Mouse (Mus musculus) 3134 (cell line): ENCODE results near the gene Slc22a14.
A peak's percentile ranks its signal among the peaks of the same experiment; 100 is the strongest.

Source experiments
- DNase-seq: peaks from one replicate; pipeline ENCODE4 v3.0.0-alpha.2; 2011; ENCODE audit warnings: low spot score; ENCODE audit not compliant: insufficient read length; ENCODE audit errors: extremely low read depth

Slc22a14 gene

GRCm38 (mm10) chr9:119212996-119213395 is 152.4 kb downstream of the Slc22a14 start:
- DNase-seq, result no peak

- no peak for DNase-seq
Measured at GRCm38 (mm10) chr9:119208998-119209397, 156.4 kb downstream of the Slc22a14 start, which contains the start of gene Slc22a13. TSS of gene Slc22a13 (minus strand) at chr9:119209098.

- no peak for DNase-seq
Measured at GRCm38 (mm10) chr9:119207113-119207512, 158.2 kb downstream of the Slc22a14 start.

- no peak for DNase-seq
Measured at GRCm38 (mm10) chr9:119206666-119207065, 158.7 kb downstream of the Slc22a14 start.

GRCm38 (mm10) chr9:119205756-119206155 is 159.6 kb downstream of the Slc22a14 start:
- no peak for DNase-seq

GRCm38 (mm10) chr9:119203617-119204016 is 161.7 kb downstream of the Slc22a14 start:
- no peak for DNase-seq

GRCm38 (mm10) chr9:119201653-119202052 is 163.7 kb downstream of the Slc22a14 start:
- DNase-seq, result no peak

- DNase-seq, result no peak
Measured at GRCm38 (mm10) chr9:119199151-119199861, 166.0 kb downstream of the Slc22a14 start.

GRCm38 (mm10) chr9:119192202-119192990 is 173.0 kb downstream of the Slc22a14 start:
- no peak for DNase-seq

GRCm38 (mm10) chr9:119181241-119181728 is 184.1 kb downstream of the Slc22a14 start:
- DNase-seq, result peak; percentile 56

- no peak for DNase-seq
Measured at GRCm38 (mm10) chr9:119179292-119179691, 186.1 kb downstream of the Slc22a14 start.

GRCm38 (mm10) chr9:119167608-119168007 is 197.7 kb downstream of the Slc22a14 start:
- DNase-seq, result no peak

GRCm38 (mm10) chr9:119165548-119165947 is 199.8 kb downstream of the Slc22a14 start:
- DNase-seq, result no peak

- DNase-seq, result peak; percentile 28
Measured at GRCm38 (mm10) chr9:119164743-119165142, 200.6 kb downstream of the Slc22a14 start.

- DNase-seq, result no peak
Measured at GRCm38 (mm10) chr9:119160689-119161088, 204.7 kb downstream of the Slc22a14 start.

GRCm38 (mm10) chr9:119158861-119159260 is 206.5 kb downstream of the Slc22a14 start, which contains the start of gene Gm47289:
TSS of gene Gm47289 (plus strand) at chr9:119159161.
- no peak for DNase-seq

- no peak for DNase-seq
Measured at GRCm38 (mm10) chr9:119156278-119157201, 208.8 kb downstream of the Slc22a14 start, which contains the start of gene Acaa1b. TSS of gene Acaa1b (minus strand) at chr9:119157093.

- DNase-seq, result no peak
Measured at GRCm38 (mm10) chr9:119155826-119156225, 209.5 kb downstream of the Slc22a14 start.

GRCm38 (mm10) chr9:119155416-119155815 is 209.9 kb downstream of the Slc22a14 start:
- DNase-seq, result no peak

GRCm38 (mm10) chr9:119151751-119152150 is 213.6 kb downstream of the Slc22a14 start:
- DNase-seq, result no peak
